Mouse (Mus musculus) olfactory bulb, adult 2 months (tissue): ENCODE results near the gene Gtf2h2. TPM values are rescaled to one million over a fixed set of nuclear protein-coding genes. Genes with fewer than 3 reads are reported as not detected.
"Not testable (repeated sequence)": the region's sequence is repeated elsewhere in the genome, so short reads cannot be mapped to it uniquely, and the experiment has no call there.

Experiments used
- H3K27ac ChIP-seq: fragments of 200-500 bp; 2 replicates; pipeline ENCODE4 v1.5.1; 2012; ENCODE audit warnings: low read depth, low read length; ENCODE audit not compliant: insufficient read depth
- H3K4me1 ChIP-seq: fragments of 200-500 bp; 2 replicates; pipeline ENCODE4 v1.6.1; 2012; ENCODE audit warnings: low read length; ENCODE audit not compliant: control insufficient read depth, insufficient read depth
- H3K4me3 ChIP-seq: fragments of 200-500 bp; 2 replicates; pipeline ENCODE4 v1.5.1; 2012; ENCODE audit warnings: mild to moderate bottlenecking, low read depth, low read length, moderate library complexity; ENCODE audit not compliant: insufficient read depth
- CTCF ChIP-seq: fragments of 200-500 bp; IDR thresholded peaks from 2 replicates; pipeline ENCODE4 v1.5.1; 2012; ENCODE audit warnings: low read depth, mild to moderate bottlenecking, low read length, moderate library complexity; ENCODE audit not compliant: insufficient read depth
- POLR2A ChIP-seq: fragments of 200-500 bp; IDR thresholded peaks from 2 replicates; pipeline ENCODE4 v1.6.1; 2012; ENCODE audit warnings: mild to moderate bottlenecking, low read depth, low read length, moderate library complexity; ENCODE audit not compliant: insufficient read depth
- whole genome bisulfite sequencing: fragments of 180-500 bp; shearing (Covaris S2); methylation state at CpG from one replicate; pipeline ENCODE4 v1.1.7; 2018; 5-methylcytosine and 5-hydroxymethylcytosine counted together
- polyA plus RNA-seq: library from polyadenylated mRNA; stranded (reverse); fragments of >200 nt; gene quantifications from 2 replicates; pipeline ENCODE4 v1.2.4, GENCODE M21; 2012; ENCODE audit warnings: low replicate concordance; ENCODE audit not compliant: missing spikeins, insufficient read depth, insufficient read length

The Gtf2h2 gene
- polyA plus RNA-seq, 1 experiment = not detected

DNA sequence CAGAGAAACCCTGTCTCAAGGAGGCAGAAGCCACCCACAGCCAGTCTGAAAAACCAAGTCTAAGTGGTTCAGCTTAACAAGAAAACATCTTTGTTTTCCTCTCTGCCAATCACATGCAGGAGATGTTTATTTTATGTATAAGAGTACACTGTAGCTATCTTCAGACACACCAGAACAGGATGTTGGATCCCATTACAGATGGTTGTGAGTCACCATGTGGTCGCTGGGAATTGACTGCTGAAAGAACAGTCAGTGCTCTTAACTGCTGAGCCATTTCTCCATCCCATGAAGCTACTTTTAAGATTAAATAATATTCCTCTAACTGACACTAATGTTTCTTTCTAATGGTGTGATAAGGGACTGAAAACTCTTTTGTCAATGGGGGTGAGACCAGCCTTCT lies 53.7 kb downstream of the Gtf2h2 start:
- no peaks in the 10 kb centered on the region for H3K4me1 ChIP-seq
- no peak overlapping the region for H3K27ac ChIP-seq
- TF ChIP-seq POLR2A = no peak
- no peak for TF ChIP-seq CTCF
- WGBS = 33% methylated on average over 1 of the region's 1 CpGs
- H3K4me3 ChIP-seq = no peak overlapping the region

- WGBS = 80% methylated on average over 3 of the region's 3 CpGs
- no peak for TF ChIP-seq POLR2A
- TF ChIP-seq CTCF = no peak
- Histone ChIP-seq H3K4me1 (no peaks in the 10 kb centered on the region), H3K27ac (no peak overlapping the region), H3K4me3 (no peak overlapping the region)
Measured at GRCm38 (mm10) chr13:100437322-100437825, 55.0 kb downstream of the Gtf2h2 start.

DNA sequence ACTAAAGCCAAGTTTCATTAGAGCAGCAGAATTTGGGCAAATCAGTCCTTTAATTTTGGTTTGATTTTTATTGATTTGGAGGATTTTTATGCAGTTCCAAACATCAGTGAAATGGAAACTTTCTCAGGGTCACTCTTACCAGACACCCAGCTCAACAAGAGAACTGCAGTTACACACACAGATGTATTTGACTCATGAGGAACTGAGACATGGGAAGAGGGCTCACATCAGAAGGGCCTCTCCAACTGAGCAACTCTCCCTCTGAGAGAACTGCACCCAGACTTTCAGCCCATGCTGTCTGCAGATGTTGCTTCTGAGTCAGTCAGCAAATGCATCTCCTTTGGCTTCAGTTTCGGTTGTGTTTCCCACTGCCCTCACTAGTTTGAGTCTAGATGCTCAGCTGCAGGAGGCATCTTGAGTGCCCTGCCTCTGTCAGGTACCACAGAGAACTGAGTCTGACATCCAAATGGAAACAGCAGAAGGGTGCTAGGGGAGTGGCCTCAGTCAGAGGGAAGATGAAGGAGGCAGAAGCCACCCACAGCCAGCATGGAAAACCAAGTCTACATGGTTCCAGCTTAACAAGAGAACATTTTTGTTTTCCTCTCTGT lies 55.7 kb downstream of the Gtf2h2 start:
- not testable (repeated sequence) for H3K4me1 ChIP-seq, H3K27ac ChIP-seq, H3K4me3 ChIP-seq
- WGBS = 74% methylated on average over 1 of the region's 1 CpGs

DNA sequence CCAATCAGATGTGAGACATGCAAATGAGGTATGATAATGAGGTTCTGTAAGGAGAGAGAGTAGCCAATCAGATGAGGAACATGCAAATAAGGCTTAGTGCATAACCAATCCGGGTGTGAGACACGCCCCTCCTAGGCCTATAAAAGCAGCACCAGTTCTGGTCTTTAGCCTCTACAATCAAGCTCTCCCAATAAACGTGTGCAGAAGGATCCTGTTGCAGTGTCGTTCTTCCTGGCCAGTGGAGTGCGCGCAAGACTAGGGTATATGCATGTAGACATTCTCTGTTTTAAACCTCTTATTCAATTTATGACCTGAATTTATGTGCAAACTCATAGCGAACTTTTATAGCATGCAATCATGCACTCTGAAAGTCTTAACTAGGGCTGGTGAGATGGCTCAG lies 72.4 kb downstream of the Gtf2h2 start:
- 88% methylated on average over 7 of the region's 7 CpGs for WGBS
- not testable (repeated sequence) for H3K4me1 ChIP-seq, H3K4me3 ChIP-seq, H3K27ac ChIP-seq

DNA sequence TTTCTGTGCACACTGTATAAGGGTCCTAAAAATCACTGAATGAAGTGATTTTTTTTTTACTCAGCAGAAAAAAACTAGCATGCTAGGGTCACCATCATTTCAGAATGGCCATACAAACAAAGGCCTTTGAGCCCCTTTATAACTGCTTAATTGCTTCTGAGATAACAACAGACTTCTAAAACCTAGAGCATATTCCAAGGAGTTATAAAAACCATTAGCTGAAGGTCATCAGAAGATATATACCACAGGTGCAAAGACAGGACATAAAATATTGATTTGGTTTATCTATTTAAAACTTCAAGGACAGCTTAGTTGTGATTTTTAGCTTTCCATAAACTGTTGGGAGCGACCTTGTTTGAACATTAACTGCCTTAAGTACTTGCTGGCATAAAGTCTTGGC lies 78.0 kb downstream of the Gtf2h2 start:
- Histone ChIP-seq H3K4me1 (no peaks in the 10 kb centered on the region), H3K27ac (no peak overlapping the region), H3K4me3 (no peak overlapping the region)
- TF ChIP-seq CTCF (no peak), POLR2A (no peak)
- WGBS = 65% methylated on average over 1 of the region's 1 CpGs

Other genes with a start within 250 kb of the Gtf2h2 start
- gene Naip5, start 246.3 kb downstream of the Gtf2h2 start, polyA plus RNA-seq = not detected in 2 replicates
- not detected in 2 replicates for gene Naip6, start 174.9 kb downstream of the Gtf2h2 start, polyA plus RNA-seq
- not detected in 2 replicates for gene Naip1, start 39.7 kb downstream of the Gtf2h2 start, polyA plus RNA-seq
- gene Ocln, start 60.1 kb upstream of the Gtf2h2 start, polyA plus RNA-seq = not detected in 2 replicates
- gene Marveld2, start 124.4 kb upstream of the Gtf2h2 start, polyA plus RNA-seq = not detected in 2 replicates
- not detected in 2 replicates for gene Ak6, start 158.4 kb upstream of the Gtf2h2 start, polyA plus RNA-seq
- not detected in 2 replicates for gene Rad17, start 158.5 kb upstream of the Gtf2h2 start, polyA plus RNA-seq
- not detected in 2 replicates for gene Taf9, start 159.0 kb upstream of the Gtf2h2 start, polyA plus RNA-seq
- not detected in 2 replicates for gene Ccdc125, start 177.1 kb upstream of the Gtf2h2 start, polyA plus RNA-seq
- gene Cdk7, start 238.4 kb upstream of the Gtf2h2 start, polyA plus RNA-seq = not detected in 2 replicates